Mouse (Mus musculus): ENCODE measurements around the gene Rab11fip5.

DNA sequence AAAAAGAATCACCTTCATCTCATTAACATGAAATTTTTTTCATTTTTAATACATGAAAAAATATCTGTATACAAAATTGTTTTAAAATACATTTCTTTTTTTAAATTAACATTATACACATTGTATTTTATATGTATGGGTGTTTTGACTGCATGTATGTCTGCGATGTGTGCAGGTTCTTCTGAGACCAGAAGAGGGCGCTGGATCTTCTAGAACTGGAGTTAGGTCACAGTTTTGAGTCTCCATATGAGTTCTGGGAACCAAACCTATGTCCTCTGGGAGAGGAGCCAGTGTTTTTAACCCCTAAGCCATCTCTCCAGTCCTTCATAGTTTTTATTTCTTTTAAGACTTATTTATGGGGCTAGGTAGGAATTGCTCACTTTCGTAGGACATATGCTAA lies 20.7 kb downstream of the Rab11fip5 start:
- TF ChIP-seq CTCF (IDR thresholded peaks at IDR 0.05; ENCODE audit: insufficient read depth, low read depth, low read length) = no peak
- no peak for TF ChIP-seq POLR2A (IDR thresholded peaks at IDR 0.05; ENCODE audit: insufficient read depth, low read depth, low read length)
